Mouse (Mus musculus): Measurements from ENCODE around the gene Birc6.

Gene Birc6

GRCm38 (mm10) chr17:74527729-74528607 lies at the start of gene Birc6:
Gene Birc6, plus strand, starts transcription at chr17:74528295.
- peak; percentile 99 for DNase-seq (ENCODE audit: low read depth)

GRCm38 (mm10) chr17:74480361-74481069 lies 47.6 kb upstream of the Birc6 start:
- DNase-seq (ENCODE audit: low read depth) = no peak

- DNase-seq (ENCODE audit: low read depth) = peak; percentile 95
Observed at GRCm38 (mm10) chr17:74489024-74489900, 38.8 kb upstream of the Birc6 start, which contains the start of gene Yipf4. Gene Yipf4, plus strand, starts transcription at chr17:74489493.

GRCm38 (mm10) chr17:74489901-74490220 lies 38.2 kb upstream of the Birc6 start:
- DNase-seq (ENCODE audit: low read depth) = no peak

GRCm38 (mm10) chr17:74491565-74491964 lies 36.5 kb upstream of the Birc6 start:
- no peak for DNase-seq (ENCODE audit: low read depth)

GRCm38 (mm10) chr17:74500204-74500603 lies 27.9 kb upstream of the Birc6 start:
- no peak for DNase-seq (ENCODE audit: low read depth)

- DNase-seq (ENCODE audit: low read depth) = no peak
Observed at GRCm38 (mm10) chr17:74501085-74501484, 27.0 kb upstream of the Birc6 start.

GRCm38 (mm10) chr17:74507934-74508333 lies 20.2 kb upstream of the Birc6 start:
- no peak for DNase-seq (ENCODE audit: low read depth)

GRCm38 (mm10) chr17:74508600-74508999 lies 19.5 kb upstream of the Birc6 start:
- no peak for DNase-seq (ENCODE audit: low read depth)

- no peak for DNase-seq (ENCODE audit: low read depth)
Observed at GRCm38 (mm10) chr17:74512308-74512707, 15.8 kb upstream of the Birc6 start.

- no peak for DNase-seq (ENCODE audit: low read depth)
Observed at GRCm38 (mm10) chr17:74522797-74523723, 5.0 kb upstream of the Birc6 start.

- DNase-seq (ENCODE audit: low read depth) = no peak
Observed at GRCm38 (mm10) chr17:74526117-74526516, 2.0 kb upstream of the Birc6 start.

- DNase-seq (ENCODE audit: low read depth) = no peak
Observed at GRCm38 (mm10) chr17:74526806-74527653, 1.1 kb upstream of the Birc6 start.

GRCm38 (mm10) chr17:74528648-74529532 lies 795 bp downstream of the Birc6 start:
- peak; percentile 30 for DNase-seq (ENCODE audit: low read depth)

- DNase-seq (ENCODE audit: low read depth) = no peak
Observed at GRCm38 (mm10) chr17:74529533-74529824, 1.4 kb downstream of the Birc6 start.

- DNase-seq (ENCODE audit: low read depth) = no peak
Observed at GRCm38 (mm10) chr17:74534971-74535370, 6.9 kb downstream of the Birc6 start.

- DNase-seq (ENCODE audit: low read depth) = no peak
Observed at GRCm38 (mm10) chr17:74537526-74537925, 9.4 kb downstream of the Birc6 start.

GRCm38 (mm10) chr17:74543615-74544014 lies 15.5 kb downstream of the Birc6 start:
- no peak for DNase-seq (ENCODE audit: low read depth)

GRCm38 (mm10) chr17:74554118-74554517 lies 26.0 kb downstream of the Birc6 start:
- DNase-seq (ENCODE audit: low read depth) = no peak

Data from c-Kit-positive CD71-positive TER-119-negative erythroid progenitor cells, embryonic 14.5 days (primary cell).